Mouse (Mus musculus) 3T3-L1 (cell line): ENCODE measurements around the gene Pramef8.
"Not testable (repeated sequence)": the region's sequence is repeated elsewhere in the genome, so short reads cannot be mapped to it uniquely, and the experiment has no call there.

ENCODE experiments used
- DNase-seq: peaks from one replicate; pipeline ENCODE4 v3.0.0-alpha.2; 2015; ENCODE audit warnings: low read depth, low spot score

Gene Pramef8

GRCm38 (mm10) chr4:143412219-143413092, at the start of gene Pramef8:
TSS of gene Pramef8 (plus strand) at chr4:143412426.
- DNase-seq = peak; percentile 96

GRCm38 (mm10) chr4:143366415-143367041, 45.7 kb upstream of the Pramef8 start:
- no peak for DNase-seq

DNA sequence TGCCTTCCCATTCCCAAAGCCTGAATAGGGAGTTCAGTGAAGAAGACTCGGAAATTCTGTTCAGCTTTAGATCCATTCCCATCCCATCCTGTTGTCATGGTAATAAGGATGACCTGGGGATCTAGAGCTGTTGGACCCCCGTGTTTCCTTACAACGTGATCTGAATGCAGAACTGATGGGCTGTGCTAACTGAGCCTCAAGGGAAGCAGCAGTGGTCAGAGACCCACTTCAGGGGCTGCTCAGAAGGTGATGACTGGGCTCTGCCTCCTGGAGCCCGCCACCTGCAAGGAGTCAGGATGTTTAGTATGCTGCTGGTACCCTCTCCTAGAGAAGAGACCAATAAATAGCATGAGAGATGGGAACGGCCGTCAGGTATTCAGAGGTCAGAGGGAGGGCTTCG, 32.7 kb upstream of the Pramef8 start:
- DNase-seq = no peak

- DNase-seq = no peak
Observed at GRCm38 (mm10) chr4:143379931-143380715, 32.1 kb upstream of the Pramef8 start.

- peak; percentile 71 for DNase-seq
Observed at GRCm38 (mm10) chr4:143380716-143381004, 31.6 kb upstream of the Pramef8 start.

DNA sequence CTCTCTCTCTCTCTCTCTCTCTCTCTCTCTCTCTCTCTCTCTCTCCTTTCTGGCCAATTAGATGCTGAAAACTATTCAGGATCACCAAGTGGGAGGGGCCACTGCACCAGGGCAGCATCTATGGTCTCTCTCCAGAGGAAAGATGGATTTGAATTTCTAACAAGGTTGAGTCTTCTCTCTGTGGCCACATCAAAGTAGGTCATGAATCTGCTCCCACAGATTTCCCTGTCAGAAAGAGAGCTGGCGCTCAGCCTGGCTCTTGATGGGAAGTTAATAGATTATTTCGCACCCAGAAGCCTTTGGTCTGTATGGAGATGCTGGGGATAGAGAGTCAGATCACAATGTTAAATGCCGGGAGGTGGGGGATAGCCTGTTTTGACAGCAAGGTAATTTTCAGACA, 30.1 kb upstream of the Pramef8 start:
- no peak for DNase-seq

- DNase-seq = peak; percentile 21
Observed at GRCm38 (mm10) chr4:143383646-143384045, 28.6 kb upstream of the Pramef8 start.

DNA sequence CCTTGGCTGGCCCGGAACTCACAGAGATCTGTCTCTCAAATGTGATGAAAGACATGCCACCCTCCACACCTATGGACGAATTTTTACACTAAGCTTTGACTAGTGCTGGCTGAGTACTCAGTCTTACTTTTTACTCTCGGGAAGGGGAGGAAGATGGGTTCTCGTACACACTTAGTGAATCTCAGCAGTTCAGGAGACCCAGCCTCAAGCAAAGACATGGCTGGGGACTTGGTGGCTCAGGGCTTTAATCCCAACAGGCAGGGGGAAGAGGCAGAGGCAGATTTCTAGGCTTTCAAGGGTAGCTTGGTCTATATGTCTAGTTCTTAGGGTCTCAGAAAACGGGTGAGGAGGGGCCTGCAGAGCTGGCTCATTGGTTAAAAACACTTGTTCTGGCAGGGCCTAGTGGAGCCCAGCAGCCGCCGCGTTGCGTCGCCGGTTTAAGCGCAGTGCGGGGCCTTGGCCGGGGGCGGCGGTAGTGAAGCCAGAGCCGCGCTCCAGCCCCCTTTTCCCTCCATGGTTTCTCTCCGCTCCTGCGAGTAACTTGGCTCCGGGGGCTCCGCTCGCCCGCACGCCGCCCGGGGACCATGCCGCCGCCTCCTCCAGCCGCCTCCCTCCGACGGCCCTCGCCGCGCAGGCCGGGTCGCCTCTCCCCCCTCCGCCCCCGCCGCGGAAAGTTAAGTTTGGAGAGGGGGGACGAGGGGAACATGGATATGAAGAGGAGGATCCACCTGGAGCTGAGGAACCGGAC, 23.1 kb upstream of the Pramef8 start:
- no peak for DNase-seq

- no peak for DNase-seq
Observed at GRCm38 (mm10) chr4:143394181-143394580, 18.0 kb upstream of the Pramef8 start, which contains the start of gene Pramel1. TSS of gene Pramel1 (plus strand) at chr4:143394428.

DNA sequence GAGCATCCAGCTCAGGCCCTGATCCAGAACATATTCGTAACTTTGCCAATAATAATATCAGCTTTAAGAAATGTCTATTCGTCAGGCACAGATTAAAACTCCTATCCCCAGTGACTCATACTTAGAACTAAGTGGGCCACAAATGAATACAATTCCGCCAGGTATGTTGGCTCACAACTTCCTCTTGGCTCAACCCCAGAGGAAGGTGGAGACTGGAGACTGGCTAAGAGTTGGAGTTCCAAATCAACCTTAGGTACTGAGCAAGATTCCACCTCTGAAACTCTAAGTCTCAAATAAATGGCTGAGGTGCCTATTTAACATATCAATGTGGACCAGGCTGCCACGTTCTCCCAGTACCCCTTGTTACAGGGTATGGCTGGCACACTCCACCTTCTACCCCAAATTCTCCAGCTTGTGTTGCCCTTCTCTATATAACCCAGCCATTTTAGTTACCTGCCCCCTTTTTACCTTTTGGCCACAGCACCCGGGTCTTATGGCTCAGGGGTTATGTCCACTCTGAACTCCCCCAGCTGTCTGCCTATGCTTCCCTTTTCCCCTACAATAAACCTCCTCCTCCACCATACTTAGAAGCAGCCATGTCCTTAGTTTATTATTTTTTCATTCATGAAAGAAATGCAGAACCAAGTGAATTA, 534 bp upstream of the Pramef8 start:
- peak; percentile 37 for DNase-seq

DNA sequence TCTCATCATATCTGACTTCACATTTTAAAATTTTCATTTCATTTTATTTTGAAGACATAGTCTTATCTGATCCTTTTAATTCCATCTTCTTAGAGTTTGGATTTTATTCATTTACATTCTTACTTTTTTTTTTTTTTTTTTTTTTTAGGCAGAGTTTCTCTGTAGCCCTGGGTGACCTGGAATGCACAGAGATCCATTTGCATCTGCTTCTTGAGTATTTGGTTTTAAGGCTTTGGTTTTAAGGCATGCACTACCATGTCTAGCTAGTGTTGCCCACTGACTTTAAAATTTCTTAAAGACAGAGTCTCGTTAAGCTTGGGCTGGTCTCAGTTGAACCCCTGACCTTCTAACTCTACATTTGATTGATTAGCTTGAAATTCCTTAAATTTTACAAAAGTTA, 1.4 kb downstream of the Pramef8 start:
- DNase-seq = no peak

- no peak for DNase-seq
Observed at GRCm38 (mm10) chr4:143414121-143414520, 1.9 kb downstream of the Pramef8 start.

GRCm38 (mm10) chr4:143426770-143427169, 14.5 kb downstream of the Pramef8 start:
- not testable (repeated sequence) for DNase-seq

DNA sequence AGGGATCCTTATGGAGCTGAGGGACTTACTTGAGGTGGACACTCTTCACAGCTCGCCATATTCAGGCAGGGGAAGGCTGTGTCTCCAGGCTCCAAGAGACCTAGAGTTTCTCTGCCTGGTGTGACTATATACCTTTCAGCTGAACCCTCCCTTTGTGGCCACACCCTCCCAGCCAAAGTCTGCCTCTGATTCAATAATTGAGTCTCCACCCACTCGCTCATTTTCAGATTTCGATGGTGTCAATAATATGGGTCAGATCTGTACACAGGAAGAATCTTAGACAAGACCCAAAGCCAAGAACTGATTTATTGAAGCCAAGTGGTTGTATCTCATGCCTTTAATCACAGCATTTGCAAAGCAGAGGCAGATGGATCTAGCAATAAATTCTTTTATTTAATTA, 38.0 kb downstream of the Pramef8 start, which contains the start of gene Oog4:
Oog4 (minus strand) TSS at position 101 of the 400 bp plus-strand sequence.
- no peak for DNase-seq
